Mouse (Mus musculus) lung, embryonic 14.5 days (tissue): Measurements from ENCODE around the gene Kif17. TPM values are rescaled to one million over a fixed set of nuclear protein-coding genes. Genes with fewer than 3 reads are reported as not detected.

Source experiments
- ATAC-seq: fragments of 200-750 bp; cut with Nextera tagmentation; 2 replicates; pipeline ENCODE4 v1.8.0; 2017; ENCODE audit warnings: mild to moderate bottlenecking, moderate TSS enrichment, moderate library complexity; ENCODE audit not compliant: insufficient read depth
- DNase-seq: peaks from one replicate; pipeline ENCODE4 v3.0.0-alpha.2; 2015
- H3K27ac ChIP-seq: fragments of 300-500 bp; sonication (generic); 2 replicates; pipeline ENCODE4 v1.5.1; 2014; ENCODE audit warnings: low read depth, mild to moderate bottlenecking, moderate library complexity
- H3K27me3 ChIP-seq: fragments of 300-500 bp; sonication (generic); 2 replicates; pipeline ENCODE4 v1.6.1; 2014; ENCODE audit warnings: low read length, control low read depth; ENCODE audit not compliant: insufficient read depth
- H3K36me3 ChIP-seq: fragments of 300-500 bp; sonication (generic); 2 replicates; pipeline ENCODE4 v1.6.1; 2014; ENCODE audit warnings: control low read depth; ENCODE audit not compliant: insufficient read depth
- H3K4me1 ChIP-seq: fragments of 300-500 bp; sonication (generic); 2 replicates; pipeline ENCODE4 v1.6.1; 2014; ENCODE audit warnings: antibody characterized with exemption, control low read depth; ENCODE audit not compliant: insufficient read depth
- H3K4me2 ChIP-seq: fragments of 300-500 bp; sonication (generic); 2 replicates; pipeline ENCODE4 v1.6.1; 2014; ENCODE audit warnings: mild to moderate bottlenecking
- H3K4me3 ChIP-seq: fragments of 300-500 bp; sonication (generic); 2 replicates; pipeline ENCODE4 v1.5.1; 2014; ENCODE audit warnings: low read depth, low read length
- H3K9ac ChIP-seq: fragments of 300-500 bp; sonication (generic); 2 replicates; pipeline ENCODE4 v1.6.1; 2014
- H3K9me3 ChIP-seq: fragments of 300-500 bp; sonication (generic); 2 replicates; pipeline ENCODE4 v1.6.1; 2016; ENCODE audit warnings: low read depth, low read length, control low read depth
- CTCF ChIP-seq: IDR thresholded peaks from 2 replicates; pipeline ENCODE4 v1.5.1; 2016; ENCODE audit warnings: antibody characterized with exemption, low read depth
- WGBS: fragments of 180-500 bp; shearing (Covaris S2); extraction: QIAGEN DNeasy Blood & Tissue Kit; methylation state at CpG from one replicate; pipeline ENCODE4 v1.1.7; 2014; 5-methylcytosine and 5-hydroxymethylcytosine counted together
- polyA plus RNA-seq: library from polyadenylated mRNA; unstranded; fragments of >200 nt; fragmentation: Nextera tagmentation; extraction: Ambion mirVana; gene quantifications from 2 replicates; pipeline ENCODE4 v1.2.1, GENCODE M21; 2014

The Kif17 gene
- polyA plus RNA-seq, 1 experiment from 2014 or later, result 2.5 TPM

DNA sequence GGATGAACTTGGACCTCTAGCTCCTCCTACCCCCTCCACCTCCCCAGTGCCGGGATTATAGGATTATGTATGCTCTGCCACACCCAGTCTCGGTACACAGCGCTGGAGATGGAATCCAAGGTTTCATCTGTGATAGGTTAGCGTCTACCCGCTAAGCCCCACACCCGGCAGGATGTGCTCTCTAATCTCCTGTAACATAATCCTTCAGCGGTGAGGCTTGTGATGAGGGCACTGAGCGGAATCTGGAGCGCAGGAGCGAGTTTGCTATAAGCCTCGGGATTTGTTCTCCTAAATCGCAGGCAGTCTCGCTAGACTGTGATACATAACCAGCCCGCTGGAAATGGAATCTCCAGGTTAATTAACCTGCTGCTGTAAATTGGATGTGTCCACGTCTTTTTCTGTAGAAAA is 80.0 kb downstream of the Kif17 start:
- no peak for TF ChIP-seq CTCF
- no peak overlapping the region for H3K4me3 ChIP-seq
- no peak for DNase-seq
- no peak overlapping the region for H3K4me2 ChIP-seq
- H3K9me3 ChIP-seq, result no peaks in the 10 kb centered on the region
- WGBS, result 17% methylated on average over 15 of the region's 15 CpGs
- H3K27ac ChIP-seq, result no peak overlapping the region
- H3K36me3 ChIP-seq, result no peaks in the 10 kb centered on the region
- no peak for ATAC-seq
- no peaks in the 10 kb centered on the region for H3K27me3 ChIP-seq
- no peak overlapping the region for H3K9ac ChIP-seq
- H3K4me1 ChIP-seq, result no peaks in the 10 kb centered on the region

DNA sequence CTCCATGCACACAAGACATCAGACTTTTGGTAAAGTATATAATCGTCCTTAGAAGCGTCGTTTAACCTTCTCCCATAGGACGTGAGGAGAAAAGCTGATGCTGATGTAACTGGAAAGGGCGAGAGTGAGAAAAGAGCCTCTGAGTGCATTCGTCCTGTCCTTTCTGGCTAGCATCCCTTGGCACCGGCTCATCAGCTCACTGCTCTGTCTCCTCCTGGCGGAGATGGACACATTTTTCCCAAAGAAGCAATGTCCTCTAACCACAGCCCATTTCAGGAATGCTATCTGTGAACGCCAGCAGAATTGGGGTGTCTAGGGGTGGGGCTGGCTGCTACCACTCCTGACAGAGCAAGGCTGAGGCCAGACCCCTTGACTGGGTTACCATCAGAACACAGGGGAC is 81.4 kb downstream of the Kif17 start:
- Histone ChIP-seq H3K36me3 (no peaks in the 10 kb centered on the region), H3K4me3 (no peak overlapping the region), H3K9me3 (no peaks in the 10 kb centered on the region), H3K9ac (no peak overlapping the region), H3K27ac (no peak overlapping the region), H3K27me3 (no peaks in the 10 kb centered on the region), H3K4me1 (no peaks in the 10 kb centered on the region), H3K4me2 (no peak overlapping the region)
- no peak for ATAC-seq
- WGBS, result 70% methylated on average over 9 of the region's 9 CpGs
- no peak for TF ChIP-seq CTCF
- no peak for DNase-seq

DNA sequence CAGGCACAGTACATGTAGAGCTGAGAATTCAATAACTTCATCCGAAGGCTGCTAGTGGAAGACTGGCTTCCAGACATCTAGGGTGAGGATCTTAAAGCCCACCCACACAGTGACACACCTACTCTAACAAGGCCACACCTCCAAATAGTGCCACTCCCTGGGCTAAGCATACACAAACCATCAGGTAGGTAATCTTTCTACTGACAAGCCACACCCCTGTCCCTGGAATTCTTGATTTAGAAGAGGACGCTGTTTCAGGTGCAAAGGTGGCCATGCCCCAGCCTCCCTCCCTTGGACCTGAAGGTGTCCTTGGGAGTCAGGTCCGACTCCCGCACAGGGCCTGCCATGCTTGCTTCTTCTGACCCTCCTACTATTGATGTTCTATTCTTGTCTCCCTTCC is 82.9 kb downstream of the Kif17 start:
- no peak overlapping the region for H3K4me3 ChIP-seq
- TF ChIP-seq CTCF, result no peak
- H3K9me3 ChIP-seq, result no peaks in the 10 kb centered on the region
- H3K4me2 ChIP-seq, result no peak overlapping the region
- DNase-seq (no peak), ATAC-seq (no peak)
- H3K9ac ChIP-seq, result no peak overlapping the region
- H3K27me3 ChIP-seq, result no peaks in the 10 kb centered on the region
- no peaks in the 10 kb centered on the region for H3K36me3 ChIP-seq
- H3K4me1 ChIP-seq, result no peaks in the 10 kb centered on the region
- WGBS, result 77% methylated on average over 4 of the region's 4 CpGs
- no peak overlapping the region for H3K27ac ChIP-seq

DNA sequence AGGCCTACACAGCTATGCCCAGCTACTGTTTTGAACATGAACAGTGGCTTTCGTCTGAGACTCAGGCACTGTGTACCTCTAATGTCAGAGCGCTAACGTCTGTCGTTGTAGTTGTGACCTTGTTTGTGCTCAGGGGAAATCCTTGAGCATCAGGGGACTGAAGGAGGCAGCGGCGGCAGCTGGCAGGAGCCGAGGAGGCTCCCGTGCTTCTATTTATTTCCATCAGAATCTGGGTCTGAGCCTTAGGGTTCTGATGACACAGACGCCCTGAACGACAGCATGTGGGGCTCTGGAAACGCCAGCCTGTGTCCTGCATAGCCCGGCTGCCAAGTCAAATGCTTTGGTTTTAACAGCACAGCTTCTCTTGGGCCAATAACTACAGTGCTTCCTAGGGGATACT is 84.8 kb downstream of the Kif17 start:
- Histone ChIP-seq H3K9ac (no peak overlapping the region), H3K4me2 (no peak overlapping the region), H3K36me3 (no peaks in the 10 kb centered on the region), H3K27me3 (no peaks in the 10 kb centered on the region), H3K27ac (no peak overlapping the region), H3K9me3 (no peaks in the 10 kb centered on the region), H3K4me1 (no peaks in the 10 kb centered on the region), H3K4me3 (no peak overlapping the region)
- DNase-seq, result no peak
- ATAC-seq, result no peak
- TF ChIP-seq CTCF, result no peak
- WGBS, result 74% methylated on average over 12 of the region's 12 CpGs

DNA sequence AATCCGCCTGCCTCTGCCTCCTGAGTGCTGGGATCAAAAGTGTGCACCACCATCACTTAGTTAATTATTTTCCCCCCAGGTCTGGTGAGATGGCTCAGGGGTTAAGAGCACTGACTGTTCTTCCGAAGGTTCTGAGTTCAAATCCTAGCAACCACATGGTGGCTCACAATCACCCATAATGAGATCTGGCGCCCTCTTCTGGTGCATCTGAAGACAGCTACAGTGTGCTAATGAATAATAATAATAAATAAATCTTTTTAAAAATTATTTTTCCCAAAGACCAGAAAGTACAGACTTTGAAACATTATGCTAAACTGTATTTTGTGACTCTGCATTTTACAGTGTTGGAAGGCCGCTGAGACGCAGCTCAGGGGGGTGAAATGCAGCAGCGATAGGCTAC is 85.4 kb downstream of the Kif17 start:
- DNase-seq (no peak), ATAC-seq (no peak)
- Histone ChIP-seq H3K36me3 (no peaks in the 10 kb centered on the region), H3K27ac (no peak overlapping the region), H3K4me3 (no peak overlapping the region), H3K27me3 (no peaks in the 10 kb centered on the region), H3K4me1 (no peaks in the 10 kb centered on the region), H3K9me3 (no peaks in the 10 kb centered on the region), H3K9ac (no peak overlapping the region), H3K4me2 (no peak overlapping the region)
- TF ChIP-seq CTCF, result peak; percentile 40; the same call in 1 of the 2 replicates
- 88% methylated on average over 6 of the region's 6 CpGs for WGBS

DNA sequence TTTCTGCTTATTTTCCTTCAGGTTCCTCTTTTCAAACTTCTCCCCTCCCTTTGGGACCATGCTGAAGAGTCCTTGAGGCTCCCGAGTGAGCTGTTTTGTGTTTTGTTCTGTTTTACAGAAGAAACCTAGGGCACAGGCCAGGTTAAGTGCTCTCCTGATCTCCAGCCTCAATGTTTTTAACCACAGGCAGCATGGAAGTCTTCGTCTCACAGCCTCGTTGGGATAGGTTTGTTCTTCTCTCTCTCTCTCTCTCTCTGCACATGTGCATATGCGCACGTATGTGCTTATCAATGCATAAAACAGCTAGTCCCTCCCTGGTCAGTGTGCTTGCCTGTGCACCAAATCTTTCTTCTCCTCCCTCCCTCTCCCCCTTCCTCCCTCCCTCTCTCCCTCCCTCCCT is 86.6 kb downstream of the Kif17 start:
- no peak for DNase-seq

DNA sequence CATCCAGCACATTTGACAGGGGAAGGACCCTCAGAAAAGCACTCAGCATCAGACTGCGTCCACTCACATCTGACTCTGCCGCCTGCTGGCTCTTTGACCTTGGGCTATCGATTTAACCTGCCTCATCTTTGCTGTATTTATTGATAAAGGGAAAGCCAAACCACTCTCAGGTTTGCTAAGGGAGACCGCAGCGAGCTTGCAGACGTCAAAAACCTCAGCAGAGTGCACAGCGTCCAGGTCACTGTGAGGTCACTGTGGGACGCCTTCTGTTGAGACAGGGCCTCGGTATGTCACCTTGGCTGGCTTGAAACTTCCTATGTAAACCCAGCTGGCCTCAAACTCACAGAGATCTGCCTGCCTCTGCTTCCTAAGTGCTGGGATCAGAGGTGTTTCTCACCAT is 87.1 kb downstream of the Kif17 start:
- no peaks in the 10 kb centered on the region for H3K36me3 ChIP-seq
- no peak overlapping the region for H3K4me2 ChIP-seq
- no peaks in the 10 kb centered on the region for H3K27me3 ChIP-seq
- no peak overlapping the region for H3K27ac ChIP-seq
- H3K9ac ChIP-seq, result no peak overlapping the region
- no peak for ATAC-seq
- DNase-seq, result no peak
- WGBS, result 53% methylated on average over 9 of the region's 9 CpGs
- H3K4me1 ChIP-seq, result no peaks in the 10 kb centered on the region
- H3K9me3 ChIP-seq, result no peaks in the 10 kb centered on the region
- no peak for TF ChIP-seq CTCF
- no peak overlapping the region for H3K4me3 ChIP-seq

More for the DNA sequence above, 86.6 kb downstream of the Kif17 start:
- 53% methylated on average over 5 of the region's 5 CpGs for WGBS
- no peaks in the 10 kb centered on the region for H3K27me3 ChIP-seq
- no peaks in the 10 kb centered on the region for H3K36me3 ChIP-seq
- H3K27ac ChIP-seq, result no peak overlapping the region
- H3K4me3 ChIP-seq, result no peak overlapping the region
- TF ChIP-seq CTCF, result no peak
- no peak overlapping the region for H3K9ac ChIP-seq
- no peak for ATAC-seq
- H3K4me2 ChIP-seq, result no peak overlapping the region
- no peaks in the 10 kb centered on the region for H3K9me3 ChIP-seq
- H3K4me1 ChIP-seq, result no peaks in the 10 kb centered on the region

DNA sequence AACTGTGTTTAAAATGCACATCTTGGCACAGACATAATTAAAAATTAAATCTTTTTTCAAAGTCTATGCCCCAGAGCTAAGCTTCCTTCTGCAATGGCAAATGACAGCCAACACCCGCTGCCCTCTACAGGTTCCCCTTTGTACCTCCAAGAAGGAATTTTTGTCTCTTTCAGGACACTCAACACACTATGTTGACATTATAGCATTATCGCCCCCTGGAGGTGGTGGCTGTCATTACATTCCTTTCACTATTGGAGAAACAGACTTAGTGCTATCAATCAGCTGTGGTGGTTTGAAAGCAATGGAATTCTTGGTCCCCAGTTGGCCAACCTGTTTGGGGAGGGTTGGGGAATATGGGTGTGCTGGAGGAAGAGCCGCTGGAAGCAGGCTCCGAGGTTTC is 89.7 kb downstream of the Kif17 start:
- DNase-seq, result peak; percentile 62
- H3K27me3 ChIP-seq, result no peaks in the 10 kb centered on the region
- H3K4me1 ChIP-seq, result no peaks in the 10 kb centered on the region
- peak; percentile 72 for TF ChIP-seq CTCF
- H3K9me3 ChIP-seq, result no peaks in the 10 kb centered on the region
- no peak overlapping the region for H3K27ac ChIP-seq
- ATAC-seq, result no peak
- no peaks in the 10 kb centered on the region for H3K36me3 ChIP-seq
- H3K9ac ChIP-seq, result no peak overlapping the region
- 34% methylated on average over 4 of the region's 4 CpGs for WGBS
- H3K4me2 ChIP-seq, result no peak overlapping the region
- no peak overlapping the region for H3K4me3 ChIP-seq
